Mouse (Mus musculus) left cerebral cortex, postnatal 14 days (tissue): ENCODE measurements at regions not wholly inside any gene's neighbourhood (a gene's known extent, or its start where the extent isn't known, plus 50 kb on each side); places are given as distances from the start of the nearest gene placed in this dataset.

Source experiments
- DNase-seq, 2 experiments: peaks; one replicate each; pipeline ENCODE4 v3.0.0; 2021 to 2022; ENCODE audit warnings: low spot score in 2 of 2, mixed read lengths in 1 of 2
- intact Hi-C: fragments of 180-260 bp; cut with DNase I; formaldehyde crosslinking; loops from one replicate; pipeline ENCODE4 v1.15.1; 2025

GRCm38 (mm10) chr2:142964340-142964739 lies 63.0 kb upstream of the Kif16b start:
- intact Hi-C loops: no loop called here
- no peak for DNase-seq

- peak; percentile 80 to 81 for DNase-seq
- intact Hi-C loops: loop anchor here (2.0 to 5.0 kb wide), 2 partner anchors 65 to 108 kb away; partner anchors contain the start of gene Kif16b
Observed at GRCm38 (mm10) chr2:142967250-142967649, 65.9 kb upstream of the Kif16b start.

GRCm38 (mm10) chr2:142980771-142981170 lies 79.4 kb upstream of the Kif16b start:
- intact Hi-C loops: no loop called here
- DNase-seq: no peak

- no peak for DNase-seq
- intact Hi-C loops: no loop called here
Observed at GRCm38 (mm10) chr2:142988691-142989090, 74.1 kb upstream of the Snrpb2 start.

- DNase-seq: no peak
- intact Hi-C loops: no loop called here
Observed at GRCm38 (mm10) chr2:142996088-142996487, 66.8 kb upstream of the Snrpb2 start.

GRCm38 (mm10) chr2:143002874-143003273 lies 60.0 kb upstream of the Snrpb2 start:
- peak in 1 of 2 experiments; percentile 28 for DNase-seq
- intact Hi-C loops: no loop called here

- intact Hi-C loops: no loop called here
- no peak for DNase-seq
Observed at GRCm38 (mm10) chr2:143003341-143003740, 59.5 kb upstream of the Snrpb2 start.

GRCm38 (mm10) chr2:143011380-143011779 lies 51.5 kb upstream of the Snrpb2 start:
- no peak for DNase-seq

More at GRCm38 (mm10) chr2:143011380-143011779, 51.5 kb upstream of the Snrpb2 start:
- intact Hi-C loops: no loop called here
